Mouse (Mus musculus) MEL (cell line): ENCODE results near the gene Prkce. TPM values are rescaled to one million over a fixed set of nuclear protein-coding genes. Genes with fewer than 3 reads are reported as not detected.

Experiments
- DNase-seq: peaks from one replicate; pipeline ENCODE4 v3.0.0; 2011; ENCODE audit warnings: low read depth, low spot score
- H3K27ac ChIP-seq: 2 replicates; pipeline ENCODE4 v1.5.1; 2012; ENCODE audit warnings: low read depth, mild to moderate bottlenecking, control low read depth, low read length, moderate library complexity; ENCODE audit not compliant: control insufficient read depth
- H3K27me3 ChIP-seq, 2 experiments: fragments of 150-350 bp in 1 of 2; sonication (generic) in 1 of 2; 2 replicates each; pipeline ENCODE4 v1.6.1; 2012; ENCODE audit warnings: low read length in 2 of 2, mild to moderate bottlenecking in 2 of 2, improper control_type of control experiment in 1 of 2, moderate library complexity in 1 of 2; ENCODE audit not compliant: insufficient read depth in 2 of 2, control insufficient read depth in 1 of 2
- H3K36me3 ChIP-seq, 2 experiments: 2 replicates each; pipeline ENCODE4 v1.6.1; 2012 to 2014; ENCODE audit warnings: low read length in 2 of 2, improper control_type of control experiment in 1 of 2, inconsistent platforms in 1 of 2, mild to moderate bottlenecking in 1 of 2; ENCODE audit not compliant: insufficient read depth in 2 of 2, control insufficient read depth in 1 of 2
- H3K4me1 ChIP-seq, 2 experiments: fragments of 150-350 bp in 1 of 2; sonication (generic) in 1 of 2; 2 replicates each; pipeline ENCODE4 v1.6.1; 2012; ENCODE audit warnings: low read length in 2 of 2, improper control_type of control experiment in 1 of 2, mild to moderate bottlenecking in 1 of 2; ENCODE audit not compliant: insufficient read depth in 2 of 2, control insufficient read depth in 1 of 2
- H3K4me3 ChIP-seq, 2 experiments: fragments of 150-350 bp in 1 of 2; sonication (generic) in 1 of 2; 2 replicates each; pipeline ENCODE4 v1.5.1; 2012; ENCODE audit warnings: low read depth in 2 of 2, low read length in 2 of 2, mild to moderate bottlenecking in 2 of 2, moderate library complexity in 2 of 2, control low read depth in 1 of 2, improper control_type of control experiment in 1 of 2; ENCODE audit not compliant: control insufficient read depth in 1 of 2, insufficient read depth in 1 of 2
- H3K79me2 ChIP-seq: 2 replicates; pipeline ENCODE4 v1.6.1; 2012; ENCODE audit warnings: mild to moderate bottlenecking, low read length, moderate library complexity; ENCODE audit not compliant: control insufficient read depth, poor library complexity, insufficient read depth
- H3K9ac ChIP-seq: 2 replicates; pipeline ENCODE4 v1.6.1; 2012; ENCODE audit warnings: low read depth, mild to moderate bottlenecking, control low read depth, low read length, moderate library complexity; ENCODE audit not compliant: control insufficient read depth, poor library complexity, severe bottlenecking
- H3K9me3 ChIP-seq: fragments of 150-350 bp; sonication (generic); replicated peaks from 2 replicates; pipeline ENCODE4 v1.6.1; 2012; ENCODE audit warnings: mild to moderate bottlenecking, low read length, improper control_type of control experiment, moderate library complexity; ENCODE audit not compliant: insufficient read depth
- CHD1 ChIP-seq: IDR thresholded peaks from 2 replicates; pipeline ENCODE4 v1.6.1; 2012; ENCODE audit warnings: low read depth, mild to moderate bottlenecking, inconsistent platforms, low read length, improper control_type of control experiment
- EP300 ChIP-seq, 2 experiments: IDR thresholded peaks; 2 replicates each; pipeline ENCODE4 v1.6.1; 2011; ENCODE audit warnings: improper control_type of control experiment in 2 of 2, low read length in 2 of 2, low read depth in 1 of 2, mild to moderate bottlenecking in 1 of 2
- MAX ChIP-seq: IDR thresholded peaks from 2 replicates; pipeline ENCODE4 v1.6.1; 2011; ENCODE audit warnings: low read length, improper control_type of control experiment
- MAZ ChIP-seq: IDR thresholded peaks from 2 replicates; pipeline ENCODE4 v1.6.1; 2012; ENCODE audit warnings: low read depth, mild to moderate bottlenecking, inconsistent platforms, low read length, improper control_type of control experiment
- MEF2A ChIP-seq: IDR thresholded peaks from 2 replicates; pipeline ENCODE4 v1.6.1; 2014; ENCODE audit warnings: low read depth, mild to moderate bottlenecking, inconsistent platforms, low read length, improper control_type of control experiment; ENCODE audit not compliant: poor library complexity, insufficient replicate concordance, severe bottlenecking; ENCODE audit errors: extremely low read depth
- NRF1 ChIP-seq: IDR thresholded peaks from 2 replicates; pipeline ENCODE4 v1.6.1; 2014; ENCODE audit warnings: low read depth, mild to moderate bottlenecking, inconsistent platforms, low read length, improper control_type of control experiment, moderate library complexity; ENCODE audit not compliant: poor library complexity, insufficient read depth, severe bottlenecking
- POLR2AphosphoS5 ChIP-seq: IDR thresholded peaks from 2 replicates; pipeline ENCODE4 v1.6.1; 2012; ENCODE audit warnings: low read depth, borderline replicate concordance, mild to moderate bottlenecking, inconsistent platforms, low read length, moderate library complexity, mixed read lengths
- RAD21 ChIP-seq: IDR thresholded peaks from 2 replicates; pipeline ENCODE4 v1.6.1; 2011; ENCODE audit warnings: mild to moderate bottlenecking, low read depth, low read length, improper control_type of control experiment
- TAL1 ChIP-seq: IDR thresholded peaks from 2 replicates; pipeline ENCODE4 v1.6.1; 2012; ENCODE audit warnings: mild to moderate bottlenecking, inconsistent platforms, low read length, moderate library complexity, mixed read lengths
- TCF12 ChIP-seq: IDR thresholded peaks from 2 replicates; pipeline ENCODE4 v1.6.1; 2014; ENCODE audit warnings: low read depth, mild to moderate bottlenecking, inconsistent platforms, low read length, improper control_type of control experiment, moderate library complexity
- USF1 ChIP-seq: IDR thresholded peaks from 2 replicates; pipeline ENCODE4 v1.6.1; 2014; ENCODE audit warnings: low read depth, mild to moderate bottlenecking, inconsistent platforms, low read length, improper control_type of control experiment, moderate library complexity
- ZC3H11A ChIP-seq: IDR thresholded peaks from 2 replicates; pipeline ENCODE4 v1.6.1; 2012; ENCODE audit warnings: low read depth, mild to moderate bottlenecking, inconsistent platforms, low read length, improper control_type of control experiment
- ZKSCAN1 ChIP-seq: IDR thresholded peaks from 2 replicates; pipeline ENCODE4 v1.6.1; 2012; ENCODE audit warnings: low read depth, mild to moderate bottlenecking, inconsistent platforms, low read length, improper control_type of control experiment, moderate library complexity
- polyA plus RNA-seq, 2 experiments: library from polyadenylated mRNA; stranded (reverse) in 1 of 2; unstranded in 1 of 2; fragments of >175 nt in 1 of 2; fragments of >200 nt in 1 of 2; gene quantifications; 2 replicates each; pipeline versions ENCODE4 v1.2.1 to v1.2.4; 2012; ENCODE audit warnings: low replicate concordance in 2 of 2, low read depth in 1 of 2; ENCODE audit not compliant: insufficient read length in 2 of 2, insufficient read depth in 1 of 2, missing spikeins in 1 of 2
- total RNA-seq: library from RNA; depleted of rRNA; stranded (reverse); fragments of 300-350 nt; gene quantifications from 2 replicates; pipeline ENCODE4 v1.2.3, GENCODE M21; 2012

The Prkce gene
- total and polyA plus RNA-seq, 3 experiments = 3.0 to 5.3 TPM; not detected in 1

DNA sequence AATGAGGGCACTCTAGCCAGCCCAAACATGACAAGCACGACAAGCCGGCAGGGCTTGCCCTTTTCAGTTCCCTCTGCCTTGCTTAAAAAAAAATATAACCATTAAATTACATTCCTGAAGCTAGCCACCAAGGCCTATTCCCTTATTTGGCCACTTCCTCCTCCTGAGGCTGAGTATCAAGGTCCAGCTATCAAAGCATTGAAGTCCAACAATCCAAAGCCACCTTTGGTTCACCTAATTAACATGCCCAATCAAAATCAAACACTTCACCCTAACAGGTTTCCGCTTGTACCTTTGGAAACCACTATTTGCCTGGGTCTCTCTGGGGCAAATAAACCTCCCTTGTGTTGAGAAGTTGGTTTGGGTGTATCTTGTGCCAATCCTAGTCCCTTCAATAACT is 392.9 kb downstream of the Prkce start:
- no peaks in the 10 kb centered on the region for H3K79me2 ChIP-seq
- no peaks in the 10 kb centered on the region for H3K36me3 ChIP-seq
- no peak overlapping the region for H3K9ac ChIP-seq
- TF ChIP-seq TCF12 (no peak), RAD21 (no peak), CHD1 (no peak), EP300 (IDR thresholded peaks at IDR 0.05; ENCODE audit: low read depth in 1 of 2, low read length in 2 of 2) (no peak), NRF1 (no peak), ZKSCAN1 (no peak), MAZ (no peak)
- no peak overlapping the region for H3K4me3 ChIP-seq
- no peaks in the 10 kb centered on the region for H3K27me3 ChIP-seq
- no peaks in the 10 kb centered on the region for H3K4me1 ChIP-seq
- H3K27ac ChIP-seq = no peak overlapping the region
- no peak for DNase-seq
- no peaks in the 10 kb centered on the region for H3K9me3 ChIP-seq

DNA sequence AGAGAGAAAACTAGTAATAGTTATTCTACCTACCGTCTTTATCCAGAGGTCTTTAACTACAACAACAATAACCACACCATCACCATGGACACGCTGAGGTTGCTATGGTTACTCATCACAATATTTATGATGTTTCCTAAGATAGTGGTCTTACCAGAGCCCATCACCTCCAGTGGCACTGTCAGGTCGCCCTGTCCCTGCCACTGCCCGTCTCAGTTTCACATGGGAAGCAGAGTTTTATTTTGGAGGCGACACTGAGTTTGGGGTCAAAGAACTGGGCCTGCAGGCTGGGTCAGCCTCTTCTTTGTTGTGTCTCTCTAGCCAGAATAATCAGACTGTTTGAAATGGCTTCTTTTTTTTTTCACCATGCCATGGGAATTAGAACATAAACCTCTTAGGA is 402.9 kb downstream of the Prkce start:
- Histone ChIP-seq H3K27ac (no peak overlapping the region), H3K4me3 (no peak overlapping the region), H3K9ac (no peak overlapping the region), H3K9me3 (no peaks in the 10 kb centered on the region), H3K36me3 (no peaks in the 10 kb centered on the region), H3K27me3 (no peaks in the 10 kb centered on the region), H3K4me1 (no peaks in the 10 kb centered on the region), H3K79me2 (no peaks in the 10 kb centered on the region)
- TF ChIP-seq POLR2AphosphoS5 (no peak), MEF2A (no peak), MAX (no peak), USF1 (no peak), NRF1 (no peak)
- DNase-seq = no peak

DNA sequence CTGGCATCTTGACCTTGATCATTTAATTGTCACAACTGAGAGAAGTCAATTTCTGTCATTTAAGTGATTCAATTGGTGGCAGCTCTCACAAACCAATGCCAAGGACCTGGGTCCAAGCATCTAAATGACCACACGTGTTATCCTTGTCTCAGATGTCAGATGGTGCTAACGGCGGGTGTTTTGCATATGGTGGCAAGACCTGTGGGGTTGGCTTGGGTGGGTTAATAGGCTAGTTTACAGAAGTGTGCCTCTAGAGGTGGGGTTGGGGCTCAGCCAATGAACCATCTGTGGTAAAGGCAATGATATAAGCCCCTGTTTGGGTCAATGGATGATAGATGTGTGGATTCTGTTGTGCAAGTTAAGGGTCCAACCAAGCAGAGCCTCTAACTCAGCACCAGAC is 403.7 kb downstream of the Prkce start:
- Histone ChIP-seq H3K79me2 (no peaks in the 10 kb centered on the region), H3K4me1 (no peaks in the 10 kb centered on the region), H3K4me3 (no peak overlapping the region), H3K27me3 (no peaks in the 10 kb centered on the region), H3K36me3 (no peaks in the 10 kb centered on the region), H3K27ac (no peak overlapping the region), H3K9me3 (no peaks in the 10 kb centered on the region), H3K9ac (no peak overlapping the region)
- TF ChIP-seq ZC3H11A = no peak
- TF ChIP-seq TAL1 = no peak
- no peak for DNase-seq
